Mouse (Mus musculus) CH12.LX (cell line): ENCODE results near the gene Kdelr1.

Experiments
- CTCF ChIP-seq, 2 experiments: IDR thresholded peaks in 1 of 2; conservative IDR thresholded peaks in 1 of 2; 2 replicates each; pipeline ENCODE4 v1.5.1; 2011 to 2012; ENCODE audit warnings: low read depth in 2 of 2, low read length in 2 of 2, improper control_type of control experiment in 1 of 2, inconsistent platforms in 1 of 2, mild to moderate bottlenecking in 1 of 2, moderate library complexity in 1 of 2
- E2F4 ChIP-seq: IDR thresholded peaks from 2 replicates; pipeline ENCODE4 v1.6.1; 2011; ENCODE audit warnings: low read depth, low read length, improper control_type of control experiment; ENCODE audit not compliant: insufficient replicate concordance
- MAFK ChIP-seq: IDR thresholded peaks from 2 replicates; pipeline ENCODE4 v1.6.1; 2011; ENCODE audit warnings: low read length, improper control_type of control experiment; ENCODE audit not compliant: insufficient replicate concordance
- POLR2AphosphoS2 ChIP-seq: IDR thresholded peaks from 2 replicates; pipeline ENCODE4 v1.6.1; 2011; ENCODE audit warnings: low read depth, low read length, improper control_type of control experiment
- RAD21 ChIP-seq: IDR thresholded peaks from 2 replicates; pipeline ENCODE4 v1.6.1; 2011; ENCODE audit warnings: low read depth, mild to moderate bottlenecking, low read length, improper control_type of control experiment, moderate library complexity

DNA sequence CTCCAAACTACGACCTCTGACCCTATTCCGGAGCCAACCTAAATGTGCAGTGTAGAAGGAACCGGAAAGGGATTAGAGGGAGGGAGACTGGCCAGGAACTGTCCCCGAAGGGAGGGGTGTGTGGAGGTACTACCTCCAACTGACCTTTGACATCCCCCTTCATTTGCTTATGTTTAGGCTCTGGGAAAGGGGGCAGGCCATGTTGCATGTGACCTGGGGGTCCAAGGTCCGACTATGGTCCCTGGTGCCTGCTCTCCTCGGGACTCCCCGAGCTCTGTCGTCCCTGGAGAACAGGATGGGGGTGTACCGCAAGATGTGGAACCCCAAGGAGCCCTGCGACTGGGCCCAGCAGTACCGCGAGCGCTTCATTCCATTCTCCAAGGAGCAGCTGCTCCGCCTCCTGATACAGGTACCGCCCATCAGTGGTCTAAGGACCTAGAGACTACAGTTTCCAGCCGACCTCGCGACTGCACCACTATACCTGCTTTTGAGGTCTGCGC, 24.7 kb downstream of the Kdelr1 start:
- no peak for TF ChIP-seq E2F4
- no peak for TF ChIP-seq CTCF (conservative IDR thresholded peaks at IDR 0.05 in 1 of 2, IDR thresholded peaks at IDR 0.05 in 1 of 2; ENCODE audit: low read depth in 2 of 2, low read length in 2 of 2)
- no peak for TF ChIP-seq POLR2AphosphoS2
- TF ChIP-seq RAD21: no peak
- no peak for TF ChIP-seq MAFK
